Mouse (Mus musculus) adipocyte (in vitro differentiated cells): ENCODE measurements around the gene Osbp2.

Experiments
- DNase-seq: peaks from one replicate; pipeline ENCODE4 v3.0.0-alpha.2; 2016; ENCODE audit warnings: low spot score

The Osbp2 gene

DNA sequence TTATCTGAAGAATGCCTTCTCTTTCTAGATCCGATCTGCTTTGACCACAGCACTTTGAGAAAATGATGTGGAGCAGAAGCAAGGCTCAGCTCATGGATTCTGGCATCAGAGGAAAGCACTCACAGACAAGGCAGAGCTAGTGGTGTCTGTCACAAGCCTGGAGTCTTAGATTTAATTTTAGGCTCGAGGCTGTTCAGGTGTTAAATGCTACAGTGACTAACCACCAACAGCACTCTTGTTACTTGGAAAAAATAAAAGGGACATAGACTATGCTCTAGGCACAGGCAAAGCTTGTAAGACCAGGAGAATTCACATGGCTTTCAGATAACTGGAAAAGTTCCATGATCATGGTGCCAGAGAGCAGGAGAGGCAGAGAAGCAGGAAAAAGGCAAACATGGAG is 40.3 kb downstream of the Osbp2 start:
- no peak for DNase-seq

DNA sequence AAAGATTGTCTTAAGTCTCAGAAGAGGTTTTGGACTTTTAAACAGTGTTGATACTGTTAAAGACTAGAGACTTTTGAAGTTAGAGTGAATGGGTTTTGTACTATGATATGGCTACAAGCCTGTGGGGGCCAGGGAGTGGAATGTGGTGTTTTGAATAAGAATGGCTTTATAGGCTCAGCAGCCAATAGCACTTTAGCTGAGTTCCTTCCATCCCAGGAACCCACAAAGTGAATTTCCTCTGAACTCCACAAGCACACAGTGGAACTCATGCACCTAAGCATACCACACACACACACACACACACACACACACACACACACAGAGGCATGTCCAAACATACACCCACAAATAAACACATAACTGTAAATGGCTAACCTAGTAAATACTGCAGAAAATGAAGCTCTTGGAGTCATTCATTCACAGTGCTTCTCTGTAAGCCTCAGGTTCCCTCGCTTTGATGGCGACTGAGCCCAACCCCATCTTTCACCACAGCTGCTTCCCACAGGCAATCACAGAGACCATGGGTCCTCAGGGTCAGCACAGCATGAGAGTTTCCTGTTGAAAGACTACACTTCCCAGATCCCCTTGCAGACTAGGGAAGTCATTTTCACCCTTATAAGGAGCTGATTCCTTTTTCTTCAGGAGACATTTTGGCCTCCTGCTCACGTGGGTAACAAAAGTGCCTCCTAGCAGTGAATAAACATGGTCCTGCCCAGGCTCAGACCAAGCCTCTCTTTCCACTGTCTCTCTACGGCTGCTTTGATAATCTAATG is 45.5 kb downstream of the Osbp2 start:
- DNase-seq, result no peak

DNA sequence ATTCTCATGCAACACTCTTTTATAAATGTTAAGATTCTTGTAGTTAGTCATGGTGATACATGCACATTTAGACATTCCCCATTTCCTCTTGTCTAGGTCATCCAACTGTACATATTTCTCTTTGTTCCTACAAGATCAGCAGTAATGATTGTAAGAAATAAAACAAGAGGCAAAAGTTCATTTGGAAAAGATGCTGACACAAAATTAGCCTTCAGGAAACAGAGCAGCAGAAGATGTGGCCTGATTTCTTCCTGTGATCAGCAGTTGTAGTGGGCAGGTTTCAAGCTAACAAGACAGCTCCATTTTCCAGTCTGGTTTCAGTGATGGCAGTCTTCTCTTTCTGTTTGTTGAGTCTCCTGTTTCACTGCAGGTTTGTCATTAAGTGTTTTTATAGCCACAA is 47.8 kb downstream of the Osbp2 start:
- DNase-seq, result no peak

DNA sequence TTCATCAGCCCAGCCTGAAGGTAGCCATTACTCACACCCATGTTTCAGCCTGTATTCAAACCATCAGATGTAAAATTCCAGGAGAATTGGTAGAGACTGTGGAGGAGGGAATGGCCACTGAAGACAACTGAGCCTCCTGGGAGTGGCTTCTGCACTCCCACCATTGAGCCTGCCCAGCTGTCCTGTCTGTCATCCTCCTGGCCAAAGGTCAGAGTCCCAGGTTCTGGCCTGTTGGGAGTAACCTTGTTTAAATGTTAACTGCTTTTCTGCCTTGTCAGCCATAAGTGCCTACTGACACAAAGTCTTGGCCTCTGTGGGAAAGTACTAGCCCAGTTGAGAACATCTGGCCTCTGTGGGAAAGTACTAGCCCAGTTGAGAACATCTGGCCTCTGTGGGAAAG is 50.4 kb downstream of the Osbp2 start:
- DNase-seq, result no peak

DNA sequence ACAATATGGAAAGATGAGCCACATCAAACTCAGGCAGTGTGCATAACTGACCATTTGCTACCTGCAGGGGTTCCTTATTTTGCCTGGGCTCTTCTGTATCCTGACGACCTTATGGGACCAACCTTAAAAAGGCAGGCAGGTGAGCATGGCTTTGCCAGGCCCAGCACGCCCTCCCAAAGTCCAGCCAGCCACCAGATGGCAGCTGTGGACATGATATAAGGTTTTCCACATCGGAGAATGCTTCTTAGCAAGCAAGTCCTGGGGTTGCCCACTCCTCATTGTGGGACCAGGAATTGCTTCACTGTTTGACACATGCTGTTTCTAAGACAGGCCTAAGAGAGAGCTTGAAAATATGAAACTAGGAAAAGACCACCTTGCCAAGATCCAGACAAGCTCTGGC is 55.5 kb downstream of the Osbp2 start:
- DNase-seq, result peak; percentile 43

DNA sequence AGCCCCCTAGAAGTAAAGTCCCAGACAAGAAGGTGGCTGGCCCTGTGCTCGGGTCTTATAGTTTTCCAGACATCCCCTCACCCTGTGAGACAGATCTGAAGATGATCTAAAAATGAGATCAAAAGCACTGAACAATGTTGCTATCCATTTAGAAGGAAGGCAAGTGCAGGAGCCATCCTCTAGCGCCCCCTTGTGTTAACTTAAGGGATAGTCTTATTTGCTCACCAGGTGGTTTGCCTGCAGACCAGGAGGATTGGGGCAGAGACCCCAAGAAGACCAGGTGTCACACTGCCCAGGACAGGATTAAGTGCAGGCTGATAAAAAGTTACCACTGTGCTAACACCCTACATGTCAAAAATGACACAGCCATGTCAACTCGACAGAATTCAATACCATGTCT is 58.3 kb downstream of the Osbp2 start:
- DNase-seq, result peak; percentile 40

DNA sequence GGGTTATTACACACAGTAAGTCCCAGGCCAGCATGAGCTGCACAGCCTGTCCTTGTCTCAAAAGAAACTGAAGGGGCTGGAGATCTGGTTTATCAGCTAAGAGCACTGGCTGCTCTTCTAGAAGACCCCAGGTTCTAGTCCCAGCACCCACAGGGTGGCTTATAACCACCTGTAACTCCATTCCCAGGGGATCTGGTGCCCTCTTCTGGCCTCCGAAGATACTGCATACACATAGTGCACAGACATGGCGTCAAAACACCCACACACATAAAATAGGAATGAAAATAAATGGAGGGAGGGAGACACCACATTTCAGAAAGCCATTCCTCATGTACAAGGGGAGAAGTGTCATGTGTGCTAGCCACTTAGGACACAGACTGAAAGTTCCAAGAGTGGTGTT is 59.1 kb downstream of the Osbp2 start:
- no peak for DNase-seq

DNA sequence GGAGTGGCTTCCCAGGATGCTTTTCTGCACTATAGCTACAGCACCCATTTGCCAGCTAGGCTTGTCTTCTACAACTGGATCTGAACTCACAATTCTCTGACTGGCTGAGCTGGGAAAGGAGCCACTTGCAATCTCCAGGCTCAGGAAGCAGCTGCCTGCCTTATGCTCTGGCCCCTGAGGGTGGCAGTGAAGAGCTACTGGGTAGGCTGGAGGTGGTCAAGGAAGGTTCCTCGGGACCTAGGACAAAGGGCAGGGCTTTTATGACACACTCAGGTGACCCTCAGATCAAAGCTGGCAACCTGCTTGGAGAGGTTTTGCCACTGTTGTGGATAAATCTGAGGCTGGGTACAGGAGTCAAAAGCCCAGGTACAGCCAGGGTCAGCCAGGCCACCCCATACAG is 61.6 kb downstream of the Osbp2 start:
- no peak for DNase-seq

DNA sequence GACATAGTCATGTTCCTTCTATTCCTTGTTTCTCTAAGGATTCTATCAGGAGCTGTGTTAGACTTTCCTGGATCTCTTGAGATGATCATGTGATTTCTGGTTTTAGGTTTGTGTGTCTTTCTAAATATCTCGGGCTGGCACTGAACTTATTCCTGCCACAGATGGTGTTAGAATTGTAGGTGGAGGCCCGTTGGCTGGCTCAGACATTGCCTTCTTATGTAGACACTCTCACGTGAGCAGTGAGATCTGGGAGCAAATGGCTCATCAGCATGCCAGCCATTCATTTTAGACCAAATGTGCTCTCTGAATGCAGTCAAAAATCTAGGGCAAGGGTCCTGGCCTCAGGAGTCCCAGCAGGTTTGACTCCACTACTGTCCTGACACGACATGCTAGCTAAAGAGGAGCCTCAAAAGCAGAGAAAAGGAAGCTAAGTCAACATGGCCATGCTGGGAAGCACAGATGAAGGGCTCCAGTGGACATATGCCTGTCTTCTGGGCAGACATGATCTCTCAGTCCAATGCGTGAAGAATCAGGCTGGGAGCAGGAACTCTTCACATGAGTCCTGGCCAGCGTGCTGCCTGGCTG is 66.0 kb downstream of the Osbp2 start:
- DNase-seq, result no peak

DNA sequence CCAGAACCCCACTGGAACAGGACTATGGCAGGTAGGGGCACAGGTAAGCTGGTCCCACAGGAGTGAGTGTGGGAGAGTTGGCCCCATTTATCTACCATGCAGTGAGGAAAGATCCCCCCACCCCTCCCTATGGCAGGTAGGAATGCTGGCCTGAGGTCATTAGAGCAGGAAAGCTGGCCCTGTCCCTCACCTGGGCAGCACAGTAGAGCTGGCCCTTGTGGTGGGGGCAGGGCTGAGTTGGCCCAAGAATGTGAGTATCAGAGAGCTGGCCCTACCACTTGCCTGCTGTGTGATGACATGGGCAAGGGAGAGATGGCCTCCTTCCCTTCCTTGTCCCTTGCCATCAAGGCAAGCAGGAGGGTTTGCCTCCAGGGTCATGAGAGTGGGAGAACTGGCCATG is 73.0 kb downstream of the Osbp2 start:
- DNase-seq, result no peak

DNA sequence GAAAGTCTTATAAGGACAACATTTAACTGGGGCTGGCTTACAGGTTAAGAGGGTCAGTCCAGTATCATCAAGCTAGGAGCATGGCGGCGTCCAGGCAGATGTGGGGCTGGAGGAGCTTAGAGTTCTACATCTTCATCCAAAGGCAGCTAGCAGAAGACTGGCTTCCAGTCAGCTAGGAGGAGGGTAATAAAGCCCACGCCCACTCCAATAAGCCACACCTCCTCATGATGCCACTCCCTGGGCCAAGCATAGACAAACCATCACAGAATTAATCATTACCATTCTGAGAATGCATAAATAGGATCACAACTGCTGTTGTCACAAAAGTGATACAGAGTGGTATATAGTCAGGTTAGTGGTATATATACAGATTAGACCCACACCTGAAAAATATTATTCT is 73.8 kb downstream of the Osbp2 start:
- DNase-seq, result no peak

DNA sequence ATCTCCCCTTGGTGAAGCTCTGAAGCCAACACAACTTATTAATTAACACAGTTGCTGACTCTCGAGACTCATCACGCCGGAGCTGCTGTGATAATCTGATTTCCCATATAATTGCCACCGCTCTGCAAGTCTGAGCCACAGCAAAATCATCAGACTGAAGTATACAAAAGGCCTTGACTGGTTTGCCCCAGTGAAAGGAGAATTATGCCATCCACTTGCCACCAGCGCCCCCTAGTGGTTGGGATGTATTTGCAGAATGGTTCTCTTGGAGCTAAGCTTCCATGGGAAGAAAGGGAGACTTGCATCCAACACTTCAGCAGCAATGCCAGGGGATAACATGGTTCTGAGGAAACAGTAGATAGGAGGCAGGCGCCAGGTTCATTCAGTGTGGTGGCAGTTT is 77.1 kb downstream of the Osbp2 start:
- peak; percentile 95 for DNase-seq

DNA sequence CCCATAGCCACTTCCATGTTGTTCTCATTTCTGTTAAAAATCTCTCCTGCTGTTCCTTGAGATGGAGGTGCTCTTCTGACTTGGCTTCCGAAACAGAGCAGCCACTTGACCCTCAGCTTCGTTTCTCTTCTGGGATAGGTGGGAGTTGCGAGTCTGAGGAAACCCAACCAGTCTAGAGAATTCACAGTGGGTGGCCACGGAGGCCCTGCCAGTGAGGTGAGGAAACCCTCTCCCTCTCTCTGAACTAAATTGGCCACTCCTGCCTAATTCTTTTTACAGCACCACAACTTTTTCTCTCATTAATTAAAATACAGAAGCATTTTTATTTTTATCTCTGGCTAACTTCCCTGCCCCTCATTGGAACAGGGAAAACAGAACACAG is 88.4 kb downstream of the Osbp2 start:
- no peak for DNase-seq

DNA sequence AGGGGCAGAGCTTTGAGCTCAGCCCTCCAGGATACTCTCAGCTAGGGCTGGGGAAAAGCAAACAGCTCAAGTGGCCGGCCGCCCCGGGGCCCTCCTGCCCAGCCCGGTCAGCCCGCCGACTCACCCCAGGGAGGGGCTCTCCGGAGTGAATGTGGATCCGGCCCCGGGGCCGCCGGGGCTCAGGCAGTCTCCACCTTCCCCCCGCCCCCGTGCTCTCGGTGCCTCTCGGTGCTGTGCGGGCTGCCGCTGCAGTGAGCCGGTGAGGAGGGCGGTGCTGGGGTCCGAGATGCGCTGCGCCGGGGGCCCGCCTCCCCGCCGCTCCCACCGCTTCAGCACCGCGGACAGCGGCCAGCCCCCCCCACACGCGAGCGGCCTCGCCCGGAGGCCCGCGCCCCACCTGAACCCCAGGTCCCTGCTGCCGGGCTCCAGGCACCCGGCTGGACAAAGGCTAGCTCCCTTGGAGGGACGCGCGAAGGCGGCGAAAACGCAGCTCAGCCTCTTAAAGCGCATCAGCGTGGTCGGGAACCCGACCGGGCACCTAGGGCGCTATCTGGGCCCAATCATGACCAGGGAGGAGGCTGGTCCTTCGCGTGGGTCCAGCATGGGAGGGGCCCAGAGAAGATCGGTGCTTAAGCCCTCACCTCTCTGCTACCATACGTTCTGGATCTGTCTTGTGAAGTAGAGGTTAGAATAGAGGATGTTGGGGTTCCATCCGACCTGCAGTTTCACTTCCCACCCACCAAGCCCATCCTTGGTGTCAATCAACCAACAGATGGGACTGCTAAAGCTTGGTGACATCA is 89.0 kb downstream of the Osbp2 start:
- DNase-seq, result no peak

DNA sequence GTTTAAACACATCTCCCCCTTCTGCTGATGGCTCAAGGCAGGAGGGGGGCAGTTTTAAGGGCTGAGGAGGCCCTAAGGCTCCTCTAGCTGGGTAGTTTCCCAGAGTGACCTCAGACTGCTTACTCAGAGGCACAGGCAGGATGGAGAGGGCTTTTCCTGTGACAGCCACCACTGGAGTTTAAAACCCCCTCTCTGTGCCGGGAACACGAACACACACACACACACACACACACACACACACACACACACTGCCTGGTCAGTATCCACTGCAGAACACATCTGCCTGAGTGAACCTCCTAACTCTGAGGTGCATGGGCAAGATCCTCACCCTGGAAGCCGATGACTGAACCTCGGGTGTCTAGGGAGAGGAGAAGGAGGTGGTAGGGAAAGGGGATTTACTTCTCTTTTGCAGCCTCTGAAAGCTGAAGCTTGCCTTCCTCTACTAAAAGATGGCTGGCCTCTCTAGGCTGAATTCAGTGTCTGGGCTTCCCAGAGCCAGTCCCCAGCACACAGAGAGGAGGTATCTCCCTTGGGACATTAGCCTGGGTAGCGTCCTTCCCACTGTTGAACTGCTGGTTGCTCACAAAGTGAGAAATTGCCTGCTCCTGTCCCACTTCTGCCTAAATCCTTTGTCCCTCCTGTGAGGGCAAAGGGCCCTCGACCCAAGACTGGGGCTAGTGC is 89.8 kb downstream of the Osbp2 start:
- no peak for DNase-seq

DNA sequence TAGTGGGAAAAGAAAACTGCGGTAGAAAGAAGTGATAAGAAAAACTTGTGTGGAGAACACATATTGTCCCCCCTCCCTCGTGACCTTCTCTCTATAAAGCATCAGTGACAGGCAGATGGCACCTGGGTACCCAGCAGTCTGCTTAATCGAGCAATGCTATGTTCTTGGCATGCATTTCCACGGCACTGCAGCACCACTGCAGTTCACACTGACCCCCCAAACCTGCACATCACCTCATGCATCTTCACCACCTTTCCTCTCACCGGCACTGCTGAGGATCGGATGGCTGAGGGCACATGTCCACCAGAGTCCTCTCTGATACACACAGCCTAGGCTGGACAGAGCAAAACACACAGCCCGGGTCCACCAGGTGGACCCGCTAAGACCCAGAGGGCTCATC is 90.6 kb downstream of the Osbp2 start:
- DNase-seq, result no peak

DNA sequence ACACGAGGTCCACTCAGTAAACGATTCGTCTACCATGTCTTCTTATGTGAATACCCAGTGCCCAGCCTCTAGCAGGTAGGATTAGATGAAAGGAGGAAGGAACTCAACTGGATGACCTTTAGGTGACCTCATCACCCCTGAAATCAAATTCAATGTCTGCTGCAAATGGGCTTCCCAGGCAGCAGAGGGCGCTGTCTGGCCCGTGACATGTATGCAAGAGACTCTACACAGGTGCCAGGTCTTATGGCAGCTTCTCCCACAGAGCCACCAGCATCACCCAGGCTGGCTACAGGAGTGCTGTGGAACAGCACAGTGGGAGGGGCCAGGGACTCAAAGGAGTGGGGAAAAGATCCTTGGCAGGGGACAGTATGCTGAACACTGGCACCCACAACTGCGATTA is 92.4 kb downstream of the Osbp2 start:
- DNase-seq, result no peak

DNA sequence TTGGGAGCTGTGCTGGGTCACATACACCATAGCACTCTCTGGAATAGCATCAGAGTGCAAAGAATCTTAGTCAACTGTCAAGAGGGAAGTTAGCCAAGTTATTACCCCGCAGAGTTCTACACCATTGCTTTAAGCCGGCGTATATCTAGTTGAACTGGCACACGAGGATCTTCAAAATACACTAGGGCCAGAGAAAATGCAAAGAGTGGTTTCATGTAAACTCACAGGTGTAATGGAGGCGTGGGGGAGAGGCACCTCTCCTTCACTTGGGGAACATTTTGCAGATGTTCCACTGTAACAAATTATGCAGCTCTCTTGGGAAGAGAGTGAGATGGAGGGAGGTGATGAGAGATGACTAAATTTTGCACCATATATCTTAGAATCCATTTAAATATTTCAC is 95.9 kb downstream of the Osbp2 start:
- DNase-seq, result no peak

DNA sequence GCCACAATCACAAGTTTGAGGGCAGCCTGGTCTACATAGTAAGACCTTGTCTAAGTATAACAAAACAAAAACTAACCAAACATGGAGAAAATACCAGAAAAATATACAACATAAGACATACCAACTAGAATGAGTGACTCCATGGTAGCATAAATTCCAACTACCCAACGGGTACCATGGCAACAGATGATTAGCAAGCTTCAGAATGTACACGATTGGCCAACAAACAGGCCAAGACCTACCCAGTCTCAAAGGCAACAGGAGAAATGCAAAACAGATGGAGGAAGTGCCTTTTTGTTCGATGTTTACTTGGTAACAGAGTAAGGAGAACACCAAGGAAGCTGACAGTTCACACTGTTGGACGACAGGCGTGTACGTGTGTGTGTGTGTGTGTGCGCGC is 96.7 kb downstream of the Osbp2 start:
- DNase-seq, result no peak

DNA sequence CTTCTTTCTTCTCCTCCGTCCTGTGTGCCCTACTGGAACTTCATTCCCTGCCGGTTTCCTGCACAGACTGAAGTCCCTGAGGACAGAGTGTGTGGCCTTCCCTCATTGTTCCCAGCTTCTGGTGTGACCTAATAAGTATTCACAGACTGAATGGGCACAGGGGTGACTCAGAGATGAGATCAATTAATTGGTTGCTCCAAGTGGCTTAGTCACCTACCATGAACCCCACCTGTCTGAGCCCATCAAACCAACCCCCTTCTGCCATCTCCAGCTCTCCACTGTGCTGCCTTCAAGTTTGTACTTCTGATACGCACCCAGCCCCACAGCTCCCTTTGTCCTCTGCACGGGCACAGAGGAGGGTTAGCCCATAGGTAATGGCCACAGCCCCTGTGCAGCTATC is 99.4 kb downstream of the Osbp2 start:
- DNase-seq, result no peak

DNA sequence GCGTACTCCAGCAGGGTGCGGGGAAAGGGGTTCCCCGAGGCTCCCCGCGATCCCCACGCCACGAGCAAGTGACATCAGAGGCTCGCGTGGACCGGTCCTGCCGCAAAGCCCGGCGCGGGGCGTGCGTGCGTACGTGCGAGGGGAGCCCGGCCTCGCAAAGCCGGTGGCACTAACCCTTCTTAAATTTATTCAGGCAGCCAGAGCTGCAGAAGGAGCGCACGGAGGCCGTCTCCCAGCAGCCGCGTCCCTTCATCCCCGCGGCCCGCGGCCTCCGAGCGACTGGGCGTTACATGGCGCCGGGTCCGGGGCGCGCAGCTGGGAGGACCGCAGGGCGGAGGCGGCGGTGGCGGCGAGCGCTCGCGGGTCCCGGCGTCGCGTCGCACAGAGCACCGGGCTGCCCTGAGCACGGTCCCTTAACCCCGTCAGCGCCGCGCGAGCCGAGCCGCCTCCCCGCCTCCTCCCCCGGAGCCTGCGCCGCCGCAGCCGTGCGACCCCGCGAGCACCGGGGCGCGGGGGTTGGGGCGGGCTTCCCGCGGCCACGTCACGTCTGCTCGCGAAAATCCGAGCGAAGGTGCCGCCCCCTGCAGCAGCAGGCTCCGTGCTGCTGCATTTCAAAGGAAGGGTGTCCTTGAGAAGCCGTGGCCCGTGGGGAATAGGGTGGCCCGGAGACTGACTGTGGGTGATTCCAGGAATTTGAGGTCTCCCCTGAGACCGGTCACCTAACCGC is 101.8 kb downstream of the Osbp2 start:
- DNase-seq, result no peak

DNA sequence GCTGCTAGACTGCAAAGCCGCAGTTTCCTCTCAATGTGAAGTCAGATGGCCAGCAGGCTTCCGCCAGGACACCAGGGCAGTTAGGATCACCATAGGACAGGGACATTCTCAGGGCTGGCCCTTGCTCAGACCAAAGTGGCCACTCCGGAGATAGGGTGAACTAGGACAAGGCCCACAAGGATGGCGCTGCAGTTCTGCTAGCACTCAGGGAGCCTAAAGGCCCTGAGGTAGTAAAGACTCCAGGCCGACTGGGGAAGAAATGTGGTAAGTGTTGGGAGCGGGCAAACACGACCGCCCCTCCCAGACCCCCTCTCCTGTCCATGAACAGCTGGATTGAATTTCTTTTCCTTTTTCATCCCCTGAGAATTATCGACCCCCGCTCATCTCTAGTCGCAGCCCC is 102.4 kb downstream of the Osbp2 start:
- no peak for DNase-seq
